Mouse (Mus musculus): ENCODE results near the gene Abhd12b. TPM values are rescaled to one million over a fixed set of nuclear protein-coding genes. Genes with fewer than 3 reads are reported as not detected.

Abhd12b gene
- polyA plus RNA-seq, 2 experiments = not detected

- Histone ChIP-seq H3K9ac (replicated peaks) (no peak overlapping the region), H3K27ac (no peak overlapping the region), H3K4me3 (ENCODE audit: insufficient read depth in 1 of 2, low read depth in 2 of 2, low read length in 2 of 2) (no peak overlapping the region), H3K36me3 (replicated peaks; ENCODE audit: control insufficient read depth, insufficient read depth, low read depth) (no peaks in the 10 kb centered on the region), H3K4me1 (replicated peaks; ENCODE audit: control insufficient read depth in 2 of 2, insufficient read depth in 2 of 2, low read length in 1 of 2) (peaks cover 18 to 41% of the 10 kb centered on the region in 2 experiments), H3K4me2 (ENCODE audit: low read depth) (no peak overlapping the region), H3K27me3 (ENCODE audit: control insufficient read depth, insufficient read depth, low read length) (no peaks in the 10 kb centered on the region), H3K9me3 (ENCODE audit: control insufficient read depth, low read length) (no peaks in the 10 kb centered on the region)
- no peak for TF ChIP-seq EP300 (IDR thresholded peaks at IDR 0.05; ENCODE audit: low read depth)
- TF ChIP-seq CTCF (IDR thresholded peaks at IDR 0.05; ENCODE audit: low read depth) = no peak
- 16% methylated on average over 5 of the region's 5 CpGs for WGBS (ENCODE audit: insufficient replicate concordance)
- ATAC-seq (ENCODE audit: insufficient read depth) (no peak), DNase-seq (ENCODE audit: low read depth in 3 of 3, low spot score in 3 of 3) (no peak)
These were observed 78.1 kb downstream of the Abhd12b start for GRCm38 (mm10) chr12:70232020-70232544.

Other genes with a start within 250 kb of the Abhd12b start
- 14.2 and 18.8 TPM in 2 replicates for gene Sav1, start 167.1 kb upstream of the Abhd12b start, polyA plus RNA-seq (2012; rRNA removed)
- 4.3 and 5.6 TPM in 2 replicates for gene Sav1, start 167.1 kb upstream of the Abhd12b start, polyA plus RNA-seq (2014; fragmentation: Nextera tagmentation; extraction: Ambion mirVana)
- 2.9 and 3.9 TPM in 2 replicates for gene Nin, start 40.4 kb upstream of the Abhd12b start, polyA plus RNA-seq (2012; rRNA removed)
- 2.8 and 3.7 TPM in 2 replicates for gene Nin, start 40.4 kb upstream of the Abhd12b start, polyA plus RNA-seq (2014; fragmentation: Nextera tagmentation; extraction: Ambion mirVana)
- 20.6 and 29.5 TPM in 2 replicates for gene Pygl, start 77.3 kb downstream of the Abhd12b start, polyA plus RNA-seq (2012; rRNA removed)
- gene Pygl, start 77.3 kb downstream of the Abhd12b start, polyA plus RNA-seq (2014; fragmentation: Nextera tagmentation; extraction: Ambion mirVana) = 47.9 and 51.7 TPM in 2 replicates
- 0.01 and 0.03 TPM in 2 replicates for gene Trim9, start 193.5 kb downstream of the Abhd12b start, polyA plus RNA-seq (2012; rRNA removed)
- 0.04 TPM in 1 of 2 replicates, not detected in the other for gene Trim9, start 193.5 kb downstream of the Abhd12b start, polyA plus RNA-seq (2014; fragmentation: Nextera tagmentation; extraction: Ambion mirVana)

Data from liver, embryonic 14.5 days (tissue).